Mouse (Mus musculus) urinary bladder, postnatal 36 days (tissue): ENCODE results near the gene Dleu7.
A peak's percentile ranks its signal among the peaks of the same experiment; 100 is the strongest.

Experiments
- DNase-seq, 2 experiments: peaks; one replicate each; pipeline ENCODE4 v3.0.0; 2022; ENCODE audit warnings: low spot score in 2 of 2, mixed read lengths in 1 of 2

Gene Dleu7

GRCm38 (mm10) chr14:62292488-62293339 is at the start of gene Dleu7, which contains the start of gene Rnaseh2b:
TSS of gene Dleu7 (minus strand) at chr14:62293047.
TSS of gene Rnaseh2b (plus strand) at chr14:62292589.
- DNase-seq = no peak

DNA sequence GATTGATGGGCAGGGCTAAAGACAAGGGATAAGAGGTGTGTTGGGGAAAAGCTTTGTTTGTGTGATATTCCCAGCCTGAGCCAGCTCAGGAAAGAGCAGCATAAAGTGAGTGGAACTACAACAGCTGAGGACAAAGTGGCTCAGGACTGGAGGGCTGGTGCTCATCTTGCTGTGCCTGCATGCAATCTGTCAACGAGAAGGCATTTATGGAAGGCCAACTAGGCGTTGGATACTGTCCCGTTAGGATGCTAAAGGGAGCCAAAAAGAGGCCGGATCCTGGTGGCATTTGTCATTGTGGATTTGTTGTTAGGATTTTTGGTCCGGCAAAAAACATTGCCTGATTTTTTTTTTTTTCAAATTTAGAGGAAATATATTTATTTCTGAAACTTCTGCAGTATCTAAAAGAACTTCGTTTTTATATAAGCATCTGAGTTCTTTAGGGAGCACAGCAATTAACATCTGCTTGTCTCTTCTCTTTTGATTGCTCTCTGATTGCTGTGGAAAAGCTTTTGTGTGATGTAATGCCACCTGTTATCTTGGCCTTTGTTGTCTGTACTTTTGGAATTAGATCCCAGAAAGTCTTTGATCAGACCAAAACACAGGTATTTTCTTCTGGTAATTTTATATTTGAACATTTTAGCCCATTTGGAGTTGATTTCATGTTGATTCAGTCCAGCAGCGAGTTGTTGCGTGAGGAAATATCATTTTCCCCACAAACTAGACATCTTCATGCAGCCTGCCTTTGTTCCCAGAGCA is 49.2 kb upstream of the Dleu7 start:
- no peak for DNase-seq

- DNase-seq = no peak
Observed at GRCm38 (mm10) chr14:62339196-62339595, 46.3 kb upstream of the Dleu7 start.

DNA sequence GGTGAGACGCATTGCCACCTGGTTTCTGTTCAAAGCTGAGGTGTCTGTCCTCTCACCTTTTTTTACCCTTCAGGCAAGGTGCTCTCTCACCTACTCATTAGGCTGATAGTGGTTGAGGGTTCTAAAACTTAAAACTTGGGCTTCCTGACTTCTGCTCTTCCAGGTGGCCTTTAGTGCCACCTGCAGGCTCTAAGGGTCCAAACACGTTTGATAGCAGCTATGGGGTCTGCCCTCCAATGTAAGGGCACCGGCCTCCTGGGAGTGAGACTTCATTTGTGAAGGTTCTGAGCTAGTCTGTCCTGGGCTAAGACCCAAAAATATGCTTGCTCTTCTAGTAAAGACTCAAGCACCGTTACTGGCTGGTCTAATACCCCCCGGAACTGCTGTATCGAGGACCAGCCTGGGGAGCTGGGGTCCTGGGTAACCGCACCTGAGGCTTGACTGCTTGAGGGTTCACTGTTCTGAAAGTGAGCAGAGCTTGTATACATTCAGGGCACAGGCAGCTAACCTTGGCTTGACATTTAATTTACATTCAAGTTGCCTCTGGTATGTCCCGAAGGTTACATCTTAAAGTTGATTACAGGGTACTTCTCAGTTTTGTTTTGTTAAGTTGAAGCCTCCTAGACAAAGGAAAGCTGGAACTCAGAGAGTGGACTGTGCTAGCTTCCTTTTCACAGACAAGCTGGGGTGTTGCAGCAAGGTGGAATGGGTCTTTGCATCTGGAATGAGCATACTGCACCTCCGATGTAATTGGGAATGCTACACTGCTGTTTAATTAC is 41.3 kb upstream of the Dleu7 start:
- no peak for DNase-seq

DNA sequence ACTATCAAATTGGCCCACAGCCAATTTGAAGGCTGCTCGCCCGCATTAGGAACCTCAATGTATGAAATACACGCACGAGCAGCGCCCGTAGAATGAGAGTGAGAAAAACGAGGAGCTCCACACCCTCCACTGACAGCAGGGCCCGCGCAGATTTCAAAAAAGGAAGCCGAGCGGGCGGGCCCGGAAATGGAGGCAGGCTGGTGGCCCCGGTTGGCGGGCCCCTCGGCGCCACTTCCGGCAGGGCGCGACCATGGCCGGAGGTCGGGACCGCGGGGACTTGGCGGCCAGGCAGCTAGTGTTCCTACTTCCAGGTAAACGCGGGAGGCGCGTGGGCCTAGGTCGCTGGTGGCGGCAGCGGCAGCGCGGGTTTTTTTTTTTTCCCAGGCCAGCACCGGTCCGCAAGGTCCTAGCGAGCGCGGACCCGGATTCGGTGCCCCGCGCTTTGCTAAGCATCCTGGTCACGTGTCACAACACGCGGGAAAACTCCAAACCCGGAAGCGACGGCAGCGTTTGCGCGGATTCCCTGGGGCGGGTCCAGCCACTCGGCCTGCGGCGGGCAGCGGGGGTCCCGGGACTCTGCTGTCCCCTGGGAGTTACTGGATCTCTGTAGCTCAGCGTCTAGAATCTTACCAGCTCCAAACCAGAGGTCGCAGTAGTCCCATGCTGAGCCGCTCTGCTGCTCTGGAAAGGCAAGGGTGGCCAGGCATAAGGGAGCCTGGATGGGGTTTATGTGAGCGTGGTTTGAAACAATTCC is 39.2 kb upstream of the Dleu7 start:
- DNase-seq = peak; percentile 74 to 84

DNA sequence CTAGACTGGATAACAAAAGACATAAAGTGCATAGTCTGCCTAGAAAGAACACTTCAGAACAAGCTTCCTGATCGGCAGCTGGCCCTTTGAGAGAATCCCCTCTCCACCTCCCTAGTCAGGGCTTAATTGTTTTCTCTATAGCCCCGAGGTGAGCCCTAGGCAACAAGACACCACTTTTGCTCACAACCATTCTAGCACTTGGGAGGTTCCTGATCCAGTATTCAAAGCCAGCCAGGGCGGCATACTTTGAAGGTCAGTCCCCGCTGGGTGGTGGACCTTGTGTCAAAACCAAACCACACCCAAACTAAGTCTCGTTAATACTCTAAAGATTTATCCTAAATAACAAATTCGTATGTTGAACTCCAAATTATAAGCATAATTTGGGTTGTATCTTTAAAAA is 38.6 kb upstream of the Dleu7 start:
- DNase-seq = no peak

GRCm38 (mm10) chr14:62329631-62330030 is 36.8 kb upstream of the Dleu7 start:
- no peak for DNase-seq

DNA sequence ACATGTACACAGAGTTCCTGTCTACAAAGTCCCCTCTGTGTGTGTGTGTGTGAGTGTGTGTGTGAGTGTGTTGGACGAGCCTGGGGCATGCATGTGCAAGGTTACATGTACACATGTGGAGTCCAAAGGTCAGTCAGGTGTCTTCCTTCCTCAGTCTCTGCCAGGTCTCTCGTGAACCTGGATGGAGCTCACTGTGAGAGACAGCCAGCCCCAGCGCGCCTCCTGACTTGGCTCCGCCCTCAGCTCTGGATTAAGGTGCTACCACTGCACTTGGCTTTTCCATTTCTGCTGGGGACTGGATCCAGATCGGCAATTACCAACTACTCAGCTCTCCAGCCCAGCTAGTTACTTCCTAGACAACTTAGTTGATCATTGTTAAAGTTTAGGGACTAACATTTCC is 35.8 kb upstream of the Dleu7 start:
- DNase-seq = no peak

DNA sequence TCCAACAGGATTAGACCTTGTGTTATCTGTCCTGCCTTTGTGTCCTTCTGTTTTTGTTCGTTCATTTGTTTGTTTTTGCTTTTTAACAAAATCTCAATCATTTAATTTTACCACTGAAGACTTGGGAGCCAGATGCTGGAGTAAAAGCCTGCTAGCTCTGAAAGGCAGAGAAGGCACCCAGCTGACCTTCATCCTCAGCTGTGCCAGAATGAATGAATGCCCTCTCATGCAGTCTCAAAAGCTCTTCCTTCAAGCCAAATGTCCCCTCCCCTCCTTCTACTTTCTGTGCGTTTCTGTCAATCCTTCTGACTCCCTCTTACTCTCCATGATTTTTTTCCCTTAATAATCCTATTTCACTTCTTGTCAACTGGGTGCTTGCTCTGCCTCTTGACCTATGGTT is 34.3 kb upstream of the Dleu7 start:
- DNase-seq = no peak

DNA sequence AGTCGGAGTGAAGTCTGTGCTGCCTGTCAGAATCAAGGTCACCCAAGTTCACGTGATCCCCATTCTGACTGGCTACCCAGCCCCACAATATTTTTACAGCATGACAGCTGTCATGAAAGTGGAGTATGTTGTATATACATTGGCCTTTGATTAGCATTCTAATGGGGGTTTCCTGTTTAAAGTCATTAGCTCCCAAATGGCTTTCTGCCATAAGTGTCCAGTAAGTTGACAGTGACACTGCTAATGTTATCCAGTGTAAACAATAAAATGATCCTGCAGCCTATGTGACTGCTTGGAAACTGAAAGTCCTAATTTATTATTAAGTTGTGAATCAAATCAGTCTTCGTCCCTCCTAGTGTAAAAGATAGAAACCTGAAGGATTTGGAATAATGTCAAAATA is 33.2 kb upstream of the Dleu7 start:
- no peak for DNase-seq

GRCm38 (mm10) chr14:62324943-62325342 is 32.1 kb upstream of the Dleu7 start:
- no peak for DNase-seq

GRCm38 (mm10) chr14:62323457-62323856 is 30.6 kb upstream of the Dleu7 start:
- DNase-seq = no peak

DNA sequence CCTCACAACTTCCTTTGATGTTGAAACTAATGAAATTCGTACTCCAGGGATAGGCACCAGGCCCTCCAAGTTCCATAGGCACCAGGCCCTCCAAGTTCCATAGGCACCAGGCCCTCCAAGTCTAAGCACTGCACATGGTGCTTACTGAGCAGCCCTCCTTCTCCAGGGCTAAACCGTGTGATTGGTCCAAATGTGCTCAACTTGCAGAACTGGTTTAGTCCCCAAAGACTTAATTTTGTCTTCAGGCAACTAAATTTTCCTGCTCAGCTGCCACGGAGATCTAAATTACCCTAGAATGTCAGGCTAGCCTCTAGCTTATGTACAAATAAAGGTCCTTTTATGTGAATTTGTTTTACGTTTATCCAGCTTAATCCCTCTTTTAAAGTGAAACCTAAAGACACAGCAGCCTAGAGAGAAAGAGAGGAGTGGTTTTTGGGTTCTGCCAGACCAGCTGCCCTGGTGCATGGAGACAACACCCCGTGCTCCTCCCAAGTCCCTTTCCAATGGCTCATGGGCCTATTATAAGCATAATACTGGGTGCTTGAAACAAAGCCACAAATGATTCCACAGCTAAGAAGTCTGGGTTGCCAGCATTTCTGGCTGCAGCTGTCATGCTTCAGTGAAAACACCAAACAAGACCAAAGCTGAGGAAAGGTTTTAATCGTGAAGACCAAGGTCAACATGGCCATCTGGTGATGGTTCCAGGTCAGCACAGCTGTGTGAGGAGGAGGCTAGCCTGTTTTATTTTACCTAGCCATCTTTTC is 29.9 kb upstream of the Dleu7 start:
- DNase-seq = no peak

GRCm38 (mm10) chr14:62311672-62312071 is 18.8 kb upstream of the Dleu7 start:
- DNase-seq = no peak

DNA sequence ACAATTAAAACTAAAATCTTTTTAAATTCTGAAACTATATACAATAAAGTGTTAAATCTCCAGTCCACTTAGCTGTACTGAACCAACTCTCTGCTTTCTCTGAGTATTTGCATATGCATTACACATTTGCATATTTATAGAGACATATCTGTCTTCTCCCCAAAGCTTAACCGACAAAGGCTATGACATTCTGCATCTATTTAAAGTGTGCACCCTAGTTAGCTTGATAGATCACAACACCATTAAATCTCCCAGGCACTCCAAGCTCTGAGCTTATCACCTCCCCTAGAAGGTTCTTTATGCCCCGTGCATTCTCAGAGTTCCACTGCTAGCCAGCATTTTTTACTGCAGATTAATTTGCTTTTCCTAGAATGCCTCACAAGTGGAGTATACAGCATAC is 16.2 kb upstream of the Dleu7 start:
- no peak for DNase-seq

DNA sequence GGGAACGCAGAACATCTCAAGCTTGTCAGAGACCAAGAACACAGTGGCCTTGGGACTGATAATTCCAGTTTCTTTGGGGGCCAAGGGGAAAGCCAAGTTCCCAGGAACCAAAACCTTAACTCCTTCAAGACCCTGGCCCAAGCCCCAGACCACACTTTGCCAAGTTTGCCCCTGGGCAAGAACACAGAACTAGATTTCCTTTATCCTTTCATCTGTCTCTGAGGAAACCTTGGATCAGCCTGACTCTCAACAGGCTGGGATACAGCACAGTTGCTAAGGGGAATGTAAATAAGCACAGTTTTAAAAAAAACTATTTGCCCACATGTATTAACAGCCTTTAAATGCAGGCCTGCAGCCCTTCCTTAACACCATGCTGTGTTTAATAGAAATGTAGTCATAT is 14.7 kb upstream of the Dleu7 start:
- DNase-seq = no peak

GRCm38 (mm10) chr14:62300031-62300430 is 7.2 kb upstream of the Dleu7 start:
- no peak for DNase-seq

- no peak for DNase-seq
Observed at GRCm38 (mm10) chr14:62298808-62299207, 6.0 kb upstream of the Dleu7 start.

GRCm38 (mm10) chr14:62292166-62292487 is 720 bp downstream of the Dleu7 start:
- no peak for DNase-seq

DNA sequence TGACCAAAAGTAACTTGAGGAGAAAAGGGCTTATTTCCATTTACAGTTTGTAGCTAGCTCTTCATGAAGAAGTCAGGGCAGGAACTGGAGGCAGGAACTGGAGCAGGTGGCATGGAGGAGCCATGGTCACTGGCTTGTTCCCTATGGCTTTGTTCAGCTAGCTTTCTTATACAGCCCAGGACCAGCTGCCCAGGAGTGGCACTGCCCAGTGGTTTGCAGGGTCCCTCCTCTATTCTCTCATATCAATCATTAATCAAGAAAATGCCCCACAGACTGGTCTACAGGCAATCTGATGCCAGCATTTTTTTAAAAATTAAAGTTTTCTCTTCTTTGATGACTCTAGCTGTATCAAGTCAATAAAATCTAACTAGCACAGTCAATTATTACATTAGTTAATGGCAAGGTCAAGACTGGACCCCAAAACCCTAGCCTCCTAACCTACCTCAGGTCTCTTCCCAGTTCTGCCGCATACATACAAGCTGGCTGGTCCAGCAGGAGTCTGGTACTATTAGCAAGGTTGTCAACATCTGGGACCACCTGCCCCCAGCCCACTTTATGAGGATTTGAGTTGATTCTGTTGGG is 1.4 kb downstream of the Dleu7 start:
- no peak for DNase-seq

GRCm38 (mm10) chr14:62288731-62289130 is 4.1 kb downstream of the Dleu7 start:
- no peak for DNase-seq
